Mouse (Mus musculus): Measurements from ENCODE around the gene Kazn. TPM values are rescaled to one million over a fixed set of nuclear protein-coding genes. Genes with fewer than 3 reads are reported as not detected.

The Kazn gene
- polyA plus RNA-seq, 1 experiment from 2014 or later = 15.5 TPM

DNA sequence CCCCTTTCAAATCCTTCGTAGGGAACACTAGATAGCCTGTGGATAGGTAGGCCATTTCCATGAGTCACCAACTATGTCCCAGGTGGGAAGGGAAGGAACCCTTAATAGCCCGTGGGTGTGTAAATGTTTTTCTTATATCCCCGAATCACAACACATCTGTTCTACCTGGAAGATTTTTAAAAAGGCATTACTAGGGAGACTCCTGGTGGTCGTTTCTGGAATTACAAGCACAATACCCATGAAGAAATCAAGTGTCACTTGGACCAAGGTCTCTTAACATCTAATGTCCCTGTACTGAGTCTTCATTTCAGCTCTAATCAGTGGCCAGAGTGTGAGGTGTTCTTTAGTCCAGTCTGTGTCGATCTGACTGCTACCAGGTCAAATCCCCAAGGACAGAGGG, 95.1 kb downstream of the Kazn start:
- no peaks in the 10 kb centered on the region for H3K27me3 ChIP-seq (ENCODE audit: insufficient read depth, low read length)
- no peak for ATAC-seq (ENCODE audit: low FRiP score, low TSS enrichment)
- no peak overlapping the region for H3K4me3 ChIP-seq (ENCODE audit: low read length)
- H3K9me3 ChIP-seq (ENCODE audit: low read length) = no peaks in the 10 kb centered on the region; the same call in 1 of the 2 replicates
- WGBS = 41% methylated on average over 5 of the region's 5 CpGs
- H3K9ac ChIP-seq (replicated peaks; ENCODE audit: low read length) = no peak overlapping the region
- H3K27ac ChIP-seq (ENCODE audit: low read length) = no peak overlapping the region
- H3K4me1 ChIP-seq (ENCODE audit: insufficient read depth, low read length) = no peaks in the 10 kb centered on the region
- H3K36me3 ChIP-seq (ENCODE audit: insufficient read depth, low read length) = peaks cover 42% of the 10 kb centered on the region
- H3K4me2 ChIP-seq (replicated peaks; ENCODE audit: low read depth, low read length) = no peak overlapping the region

DNA sequence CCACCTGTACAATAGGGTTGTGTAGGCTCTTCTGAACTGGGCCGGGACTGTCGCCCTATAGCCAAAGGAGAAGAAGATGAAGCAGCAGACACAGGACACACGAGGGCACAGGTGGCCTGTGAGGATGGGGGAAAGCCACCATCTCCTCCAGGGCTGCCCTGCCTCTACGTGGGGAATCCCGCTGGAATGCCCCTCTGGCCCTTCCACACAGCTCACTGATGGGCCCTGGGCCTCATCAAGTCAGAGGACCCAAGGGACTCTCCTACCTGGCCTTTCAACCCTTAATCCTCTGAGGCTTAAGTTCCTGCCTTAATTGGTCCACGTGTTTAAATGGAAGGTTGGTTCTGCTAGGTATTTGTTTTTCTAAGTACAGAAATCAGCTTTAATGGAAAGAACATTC, 95.9 kb downstream of the Kazn start:
- Histone ChIP-seq H3K4me1 (ENCODE audit: insufficient read depth, low read length) (no peaks in the 10 kb centered on the region), H3K27ac (ENCODE audit: low read length) (no peak overlapping the region), H3K9me3 (ENCODE audit: low read length) (no peaks in the 10 kb centered on the region; the same call in 1 of the 2 replicates), H3K4me3 (ENCODE audit: low read length) (no peak overlapping the region), H3K27me3 (ENCODE audit: insufficient read depth, low read length) (no peaks in the 10 kb centered on the region), H3K36me3 (ENCODE audit: insufficient read depth, low read length) (peaks cover 34% of the 10 kb centered on the region), H3K4me2 (replicated peaks; ENCODE audit: low read depth, low read length) (no peak overlapping the region), H3K9ac (replicated peaks; ENCODE audit: low read length) (no peak overlapping the region)
- 90% methylated on average over 6 of the region's 6 CpGs for WGBS
- ATAC-seq (ENCODE audit: low FRiP score, low TSS enrichment) = no peak

DNA sequence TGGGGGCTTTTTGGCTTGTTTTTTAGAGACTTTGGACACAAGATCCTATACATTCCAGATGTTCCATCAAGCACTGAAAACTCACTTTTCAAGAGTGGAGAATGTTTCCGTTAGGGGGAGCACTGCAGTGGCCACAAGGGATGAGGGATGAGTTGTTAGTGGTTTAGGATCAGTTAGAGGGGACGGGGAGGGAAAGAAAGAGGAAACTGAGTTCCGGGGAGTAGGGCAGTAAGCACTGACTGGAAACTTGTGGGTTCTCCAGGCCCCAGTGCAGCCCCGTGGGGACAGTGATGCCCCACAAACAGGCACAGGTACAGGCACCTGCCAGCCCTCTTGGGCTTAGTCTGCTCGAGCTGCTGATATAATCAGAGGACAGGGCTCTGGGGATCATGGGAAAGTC, 99.5 kb downstream of the Kazn start:
- 73% methylated on average over 5 of the region's 5 CpGs for WGBS
- Histone ChIP-seq H3K9me3 (ENCODE audit: low read length) (no peaks in the 10 kb centered on the region), H3K27me3 (ENCODE audit: insufficient read depth, low read length) (no peaks in the 10 kb centered on the region), H3K4me3 (ENCODE audit: low read length) (no peak overlapping the region), H3K9ac (replicated peaks; ENCODE audit: low read length) (no peak overlapping the region), H3K4me1 (ENCODE audit: insufficient read depth, low read length) (no peaks in the 10 kb centered on the region), H3K4me2 (replicated peaks; ENCODE audit: low read depth, low read length) (no peak overlapping the region), H3K27ac (ENCODE audit: low read length) (no peak overlapping the region), H3K36me3 (ENCODE audit: insufficient read depth, low read length) (peaks cover 11% of the 10 kb centered on the region)
- ATAC-seq (ENCODE audit: low FRiP score, low TSS enrichment) = no peak

DNA sequence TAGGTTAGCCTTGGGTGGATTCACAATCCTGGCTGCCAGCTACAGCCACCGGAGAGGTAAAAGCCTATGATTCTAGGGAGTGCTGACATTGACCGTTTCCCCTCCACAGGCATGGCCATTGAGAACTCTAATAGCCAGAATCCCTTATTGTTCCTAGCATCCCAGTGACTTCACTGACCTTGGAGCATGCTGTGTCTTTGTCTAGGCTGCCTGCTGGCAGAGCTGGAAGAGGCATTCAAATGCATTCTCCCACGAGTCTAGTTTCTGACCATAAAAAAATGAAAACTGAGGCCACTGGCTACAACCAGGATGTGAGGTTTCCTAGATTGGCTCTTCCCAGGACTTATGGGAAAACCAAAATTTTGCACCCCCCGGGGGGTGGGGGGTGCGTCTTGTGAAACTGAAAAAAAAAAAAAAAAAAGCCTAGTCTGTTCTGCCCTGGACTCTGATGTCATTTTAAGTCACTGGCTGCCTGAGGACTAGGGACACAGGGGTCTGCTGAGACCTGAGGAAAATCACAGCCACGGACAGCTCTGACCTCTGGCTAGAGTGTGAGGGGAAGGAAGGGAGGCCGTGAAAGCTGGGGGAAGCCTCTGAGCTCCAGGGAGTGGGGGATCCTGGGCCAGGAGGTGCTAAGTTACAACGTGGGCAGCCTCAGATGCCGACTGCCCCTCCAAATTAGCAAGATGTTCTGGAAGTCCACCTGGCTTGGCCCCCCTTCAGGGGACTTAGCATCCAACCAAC, 100.7 kb downstream of the Kazn start:
- Histone ChIP-seq H3K4me2 (replicated peaks; ENCODE audit: low read depth, low read length) (no peak overlapping the region), H3K4me3 (ENCODE audit: low read length) (no peak overlapping the region), H3K9me3 (ENCODE audit: low read length) (no peaks in the 10 kb centered on the region), H3K36me3 (ENCODE audit: insufficient read depth, low read length) (peaks cover 7% of the 10 kb centered on the region), H3K9ac (replicated peaks; ENCODE audit: low read length) (no peak overlapping the region), H3K27me3 (ENCODE audit: insufficient read depth, low read length) (no peaks in the 10 kb centered on the region), H3K4me1 (ENCODE audit: insufficient read depth, low read length) (no peaks in the 10 kb centered on the region), H3K27ac (ENCODE audit: low read length) (no peak overlapping the region)
- ATAC-seq (ENCODE audit: low FRiP score, low TSS enrichment) = no peak
- WGBS = 47% methylated on average over 9 of the region's 9 CpGs

DNA sequence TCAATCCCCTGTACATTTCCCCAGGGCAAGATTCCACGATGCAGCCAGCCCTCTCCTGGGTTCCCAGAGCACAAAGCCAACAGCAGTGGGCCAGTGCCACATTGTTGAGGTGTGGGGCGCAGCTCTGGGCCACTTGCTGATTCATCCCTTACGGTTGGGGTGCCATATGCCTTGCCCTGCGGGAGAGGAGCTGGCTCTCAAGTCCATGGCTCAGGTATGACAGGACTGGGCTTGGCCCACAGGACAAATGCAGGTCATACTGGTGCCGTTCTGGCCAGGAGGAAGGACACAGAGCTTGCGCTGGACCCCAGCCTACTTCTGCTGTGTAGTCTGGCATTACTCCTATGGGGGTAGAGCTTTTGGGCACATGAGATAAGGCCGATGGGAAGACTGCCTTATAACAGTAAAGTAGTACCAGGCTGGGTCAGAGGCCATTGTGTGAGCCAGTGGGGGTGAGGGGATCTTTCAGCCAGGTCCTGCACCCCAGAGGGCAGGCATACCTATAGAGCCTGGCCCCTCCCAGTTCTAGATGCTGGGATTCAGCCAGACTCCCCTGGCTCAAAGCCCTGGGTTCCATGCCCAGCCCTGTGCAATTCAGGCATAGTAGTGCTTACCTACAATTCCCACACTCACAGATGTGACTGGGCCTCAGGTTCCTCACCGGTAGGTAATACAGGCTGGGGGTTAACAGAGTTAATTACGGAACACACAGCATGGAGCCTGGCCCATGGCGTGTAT, 102.3 kb downstream of the Kazn start:
- no peaks in the 10 kb centered on the region for H3K36me3 ChIP-seq (ENCODE audit: insufficient read depth, low read length)
- no peak overlapping the region for H3K27ac ChIP-seq (ENCODE audit: low read length)
- no peaks in the 10 kb centered on the region for H3K9me3 ChIP-seq (ENCODE audit: low read length)
- no peak overlapping the region for H3K4me3 ChIP-seq (ENCODE audit: low read length)
- no peak overlapping the region for H3K9ac ChIP-seq (replicated peaks; ENCODE audit: low read length)
- no peak for ATAC-seq (ENCODE audit: low FRiP score, low TSS enrichment)
- H3K27me3 ChIP-seq (ENCODE audit: insufficient read depth, low read length) = no peaks in the 10 kb centered on the region
- H3K4me1 ChIP-seq (ENCODE audit: insufficient read depth, low read length) = no peaks in the 10 kb centered on the region
- 91% methylated on average over 10 of the region's 10 CpGs for WGBS
- H3K4me2 ChIP-seq (replicated peaks; ENCODE audit: low read depth, low read length) = no peak overlapping the region

DNA sequence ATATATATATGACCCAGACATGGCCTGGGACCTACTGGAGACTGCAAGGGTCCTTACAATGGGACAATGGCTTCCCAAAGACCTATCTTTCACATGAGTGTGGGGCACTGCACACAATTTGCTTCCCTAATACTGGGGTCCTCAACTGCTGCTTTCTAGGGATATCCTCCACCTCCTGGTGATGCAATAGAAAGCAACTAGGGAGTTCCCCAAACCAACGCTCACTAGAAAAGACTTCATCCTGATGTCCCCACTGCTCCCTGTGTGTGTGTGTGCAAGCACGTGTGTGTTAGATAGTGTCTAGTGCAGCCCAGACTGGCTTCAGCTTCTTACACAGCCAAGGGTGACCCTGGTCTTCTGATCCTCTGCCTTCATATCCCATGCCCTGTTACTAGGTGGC, 103.7 kb downstream of the Kazn start:
- no peak overlapping the region for H3K27ac ChIP-seq (ENCODE audit: low read length)
- 89% methylated on average over 2 of the region's 2 CpGs for WGBS
- ATAC-seq (ENCODE audit: low FRiP score, low TSS enrichment) = no peak
- no peaks in the 10 kb centered on the region for H3K4me1 ChIP-seq (ENCODE audit: insufficient read depth, low read length)
- no peaks in the 10 kb centered on the region for H3K36me3 ChIP-seq (ENCODE audit: insufficient read depth, low read length)
- no peak overlapping the region for H3K4me3 ChIP-seq (ENCODE audit: low read length)
- H3K27me3 ChIP-seq (ENCODE audit: insufficient read depth, low read length) = no peaks in the 10 kb centered on the region
- H3K9me3 ChIP-seq (ENCODE audit: low read length) = no peaks in the 10 kb centered on the region
- no peak overlapping the region for H3K9ac ChIP-seq (replicated peaks; ENCODE audit: low read length)
- H3K4me2 ChIP-seq (replicated peaks; ENCODE audit: low read depth, low read length) = no peak overlapping the region

DNA sequence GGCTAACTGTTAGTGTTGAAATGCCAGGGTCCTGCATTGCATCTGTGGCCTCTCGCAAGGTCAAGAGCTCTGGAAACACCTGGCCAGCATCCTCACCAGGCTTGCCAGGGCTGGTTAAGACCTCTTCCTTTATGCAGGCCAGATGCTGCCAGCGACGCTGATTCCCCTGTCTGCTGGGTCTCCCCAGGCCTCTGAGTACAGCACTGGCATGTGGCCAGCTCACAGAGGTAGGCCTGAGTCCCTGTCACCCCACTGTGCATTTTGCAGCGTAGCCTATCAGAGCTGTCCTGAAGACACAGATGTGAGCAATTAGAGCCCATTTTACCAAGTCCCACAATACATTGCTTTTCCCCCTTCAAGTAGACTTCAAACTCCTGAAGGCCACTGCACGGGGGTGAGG, 109.0 kb downstream of the Kazn start:
- Histone ChIP-seq H3K9me3 (ENCODE audit: low read length) (no peaks in the 10 kb centered on the region), H3K36me3 (ENCODE audit: insufficient read depth, low read length) (no peaks in the 10 kb centered on the region), H3K9ac (replicated peaks; ENCODE audit: low read length) (no peak overlapping the region), H3K27ac (ENCODE audit: low read length) (no peak overlapping the region), H3K27me3 (ENCODE audit: insufficient read depth, low read length) (no peaks in the 10 kb centered on the region), H3K4me1 (ENCODE audit: insufficient read depth, low read length) (no peaks in the 10 kb centered on the region), H3K4me3 (ENCODE audit: low read length) (no peak overlapping the region), H3K4me2 (replicated peaks; ENCODE audit: low read depth, low read length) (no peak overlapping the region)
- 81% methylated on average over 5 of the region's 5 CpGs for WGBS
- ATAC-seq (ENCODE audit: low FRiP score, low TSS enrichment) = no peak

DNA sequence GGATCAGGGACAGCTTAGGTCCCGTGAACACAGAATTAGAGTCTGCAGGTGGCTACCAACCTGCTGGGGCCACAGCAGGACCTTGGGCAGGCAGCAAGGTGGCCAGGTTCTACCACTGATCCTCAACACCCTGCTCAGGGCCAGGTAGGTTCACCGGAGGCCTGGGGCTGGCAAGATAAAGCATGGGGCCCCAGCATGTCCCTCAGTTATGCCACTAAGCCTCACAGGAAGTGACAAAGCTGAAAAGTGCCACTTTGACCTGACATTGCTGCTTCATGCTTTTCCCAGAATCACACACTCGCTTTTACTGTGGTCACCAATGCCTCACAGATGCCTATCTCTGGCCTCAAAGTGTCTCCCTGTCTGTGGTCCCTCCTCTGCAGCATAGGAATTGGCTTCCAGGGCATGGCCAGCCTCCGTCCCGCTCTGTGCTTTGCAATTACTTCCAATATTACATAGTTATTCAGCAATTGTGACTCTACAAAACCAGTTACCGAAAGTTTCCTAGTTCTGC, 111.9 kb downstream of the Kazn start:
- no peak overlapping the region for H3K4me3 ChIP-seq (ENCODE audit: low read length)
- no peak for ATAC-seq (ENCODE audit: low FRiP score, low TSS enrichment)
- no peaks in the 10 kb centered on the region for H3K36me3 ChIP-seq (ENCODE audit: insufficient read depth, low read length)
- H3K4me2 ChIP-seq (replicated peaks; ENCODE audit: low read depth, low read length) = no peak overlapping the region
- no peaks in the 10 kb centered on the region for H3K4me1 ChIP-seq (ENCODE audit: insufficient read depth, low read length)
- no peaks in the 10 kb centered on the region for H3K27me3 ChIP-seq (ENCODE audit: insufficient read depth, low read length)
- no peaks in the 10 kb centered on the region for H3K9me3 ChIP-seq (ENCODE audit: low read length)
- 80% methylated on average over 6 of the region's 6 CpGs for WGBS
- H3K9ac ChIP-seq (replicated peaks; ENCODE audit: low read length) = no peak overlapping the region
- no peak overlapping the region for H3K27ac ChIP-seq (ENCODE audit: low read length)

DNA sequence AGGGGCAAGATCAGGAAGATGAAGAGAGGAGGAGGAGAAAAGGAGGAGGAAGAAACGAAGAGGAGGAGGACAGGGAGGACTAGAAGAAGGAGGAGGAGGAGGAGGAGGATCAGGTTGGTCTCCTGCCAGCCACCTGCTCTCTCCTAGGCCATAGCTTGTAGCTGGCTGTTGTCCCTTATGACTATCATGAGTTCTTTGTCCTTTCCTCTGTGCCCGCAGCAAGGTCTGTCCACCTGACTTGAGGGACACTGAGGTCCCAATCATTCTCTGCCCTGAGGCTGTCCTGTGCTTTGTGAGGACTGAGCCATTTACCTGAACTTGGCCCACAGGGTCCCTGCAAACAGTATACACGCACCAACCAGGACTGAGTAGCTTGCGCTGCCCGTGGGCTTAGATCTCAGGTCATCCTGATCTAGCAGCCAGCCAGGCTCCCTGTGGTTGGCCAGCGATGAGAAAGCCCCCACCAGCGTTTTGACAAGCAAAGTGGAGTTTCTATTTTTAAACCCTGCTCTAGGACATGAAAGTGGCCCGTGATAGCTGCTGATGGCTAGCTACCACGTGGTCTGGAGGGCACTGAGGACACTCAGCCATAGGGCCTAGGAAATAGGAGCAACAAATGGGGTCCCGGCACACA, 112.4 kb downstream of the Kazn start:
- ATAC-seq (ENCODE audit: low FRiP score, low TSS enrichment) = no peak
- H3K9ac ChIP-seq (replicated peaks; ENCODE audit: low read length) = no peak overlapping the region
- no peaks in the 10 kb centered on the region for H3K36me3 ChIP-seq (ENCODE audit: insufficient read depth, low read length)
- H3K27me3 ChIP-seq (ENCODE audit: insufficient read depth, low read length) = no peaks in the 10 kb centered on the region
- WGBS = 64% methylated on average over 10 of the region's 10 CpGs
- H3K27ac ChIP-seq (ENCODE audit: low read length) = no peak overlapping the region
- no peak overlapping the region for H3K4me2 ChIP-seq (replicated peaks; ENCODE audit: low read depth, low read length)
- no peaks in the 10 kb centered on the region for H3K9me3 ChIP-seq (ENCODE audit: low read length)
- H3K4me1 ChIP-seq (ENCODE audit: insufficient read depth, low read length) = no peaks in the 10 kb centered on the region
- H3K4me3 ChIP-seq (ENCODE audit: low read length) = no peak overlapping the region

DNA sequence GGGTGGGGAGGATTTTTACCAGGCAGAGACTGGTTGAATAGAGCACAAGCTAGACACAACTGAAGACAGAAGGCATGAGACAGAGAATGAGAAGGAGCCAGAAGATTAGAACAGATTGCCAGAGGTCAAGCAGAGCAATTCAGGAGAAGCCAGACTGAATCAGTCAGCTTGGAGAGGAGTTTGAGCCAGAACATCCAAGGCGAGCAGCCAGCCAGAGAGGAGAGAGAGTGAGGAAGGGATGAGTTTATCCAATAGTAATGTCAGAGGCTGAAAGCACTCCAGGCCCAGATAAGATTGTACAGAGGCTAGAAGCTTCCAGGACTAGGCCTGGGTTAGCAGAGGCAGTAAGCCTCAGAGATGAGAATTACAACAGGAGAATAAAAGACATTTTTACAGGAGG, 118.0 kb downstream of the Kazn start:
- no peak for ATAC-seq (ENCODE audit: low FRiP score, low TSS enrichment)
- H3K9me3 ChIP-seq (ENCODE audit: low read length) = no peaks in the 10 kb centered on the region
- no peak overlapping the region for H3K9ac ChIP-seq (replicated peaks; ENCODE audit: low read length)
- H3K4me3 ChIP-seq (ENCODE audit: low read length) = no peak overlapping the region
- WGBS = 48% methylated on average over 1 of the region's 1 CpGs
- H3K4me2 ChIP-seq (replicated peaks; ENCODE audit: low read depth, low read length) = no peak overlapping the region
- H3K36me3 ChIP-seq (ENCODE audit: insufficient read depth, low read length) = no peaks in the 10 kb centered on the region
- H3K4me1 ChIP-seq (ENCODE audit: insufficient read depth, low read length) = peaks cover 10% of the 10 kb centered on the region
- H3K27me3 ChIP-seq (ENCODE audit: insufficient read depth, low read length) = no peaks in the 10 kb centered on the region
- no peak overlapping the region for H3K27ac ChIP-seq (ENCODE audit: low read length)

Measured in kidney, embryonic 16.5 days (tissue).